Mouse (Mus musculus): ENCODE measurements around the gene Grxcr1.

Grxcr1 gene

GRCm38 (mm10) chr5:68087174-68087573 is 55.5 kb downstream of the Grxcr1 start:
- no peak for DNase-seq (ENCODE audit: low spot score)

- no peak for DNase-seq (ENCODE audit: low spot score)
Measured at GRCm38 (mm10) chr5:68093085-68093484, 61.5 kb downstream of the Grxcr1 start.

- DNase-seq (ENCODE audit: low spot score): no peak
Measured at GRCm38 (mm10) chr5:68097665-68098624, 66.3 kb downstream of the Grxcr1 start.

- DNase-seq (ENCODE audit: low spot score): peak; percentile 14
Measured at GRCm38 (mm10) chr5:68112430-68113036, 80.9 kb downstream of the Grxcr1 start.

- DNase-seq (ENCODE audit: low spot score): peak; percentile 59
Measured at GRCm38 (mm10) chr5:68120880-68121279, 89.2 kb downstream of the Grxcr1 start.

- DNase-seq (ENCODE audit: low spot score): no peak
Measured at GRCm38 (mm10) chr5:68122883-68123282, 91.2 kb downstream of the Grxcr1 start.

GRCm38 (mm10) chr5:68125478-68125877 is 93.8 kb downstream of the Grxcr1 start:
- no peak for DNase-seq (ENCODE audit: low spot score)

GRCm38 (mm10) chr5:68128421-68128820 is 96.8 kb downstream of the Grxcr1 start:
- DNase-seq (ENCODE audit: low spot score): peak; percentile 77

- no peak for DNase-seq (ENCODE audit: low spot score)
Measured at GRCm38 (mm10) chr5:68128821-68129608, 97.4 kb downstream of the Grxcr1 start.

- DNase-seq (ENCODE audit: low spot score): no peak
Measured at GRCm38 (mm10) chr5:68146818-68147217, 115.2 kb downstream of the Grxcr1 start.

- DNase-seq (ENCODE audit: low spot score): no peak
Measured at GRCm38 (mm10) chr5:68149946-68150345, 118.3 kb downstream of the Grxcr1 start.

- DNase-seq (ENCODE audit: low spot score): no peak
Measured at GRCm38 (mm10) chr5:68150347-68151043, 118.9 kb downstream of the Grxcr1 start.

GRCm38 (mm10) chr5:68162503-68162902 is 130.9 kb downstream of the Grxcr1 start:
- no peak for DNase-seq (ENCODE audit: low spot score)

GRCm38 (mm10) chr5:68165954-68166353 is 134.3 kb downstream of the Grxcr1 start:
- no peak for DNase-seq (ENCODE audit: low spot score)

All from retina, embryonic 14.5 days (tissue).